Mouse (Mus musculus): ENCODE measurements at regions not wholly inside any gene's neighbourhood (a gene's known extent, or its start where the extent isn't known, plus 50 kb on each side); places are given as distances from the start of the nearest gene placed in this dataset.

DNA sequence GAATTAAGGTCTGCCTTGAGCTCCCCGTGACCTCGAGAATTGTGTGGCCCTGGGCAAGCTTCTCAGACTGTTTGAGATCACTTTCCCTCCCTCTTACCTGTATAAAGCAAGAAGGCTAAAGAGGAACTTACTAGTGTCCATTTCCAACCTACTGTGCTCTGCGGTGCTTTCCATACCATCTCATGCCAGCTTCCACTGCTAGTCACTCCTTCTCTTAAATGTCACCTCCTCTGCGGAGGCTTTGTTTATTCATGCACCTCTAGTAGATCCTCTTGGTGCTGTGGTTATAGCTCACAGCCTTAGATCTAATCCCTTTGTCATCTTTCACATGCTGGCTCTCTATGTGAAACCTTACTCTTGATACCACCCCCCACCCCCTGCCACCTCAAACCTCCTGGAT is 2310.3 kb upstream of the Lrrc6 start:
- DNase-seq (ENCODE audit: low read depth, low spot score), result no peak
- Histone ChIP-seq H3K27me3 (ENCODE audit: control insufficient read depth, insufficient read depth, low read length, poor library complexity, severe bottlenecking) (no peaks in the 10 kb centered on the region), H3K36me3 (ENCODE audit: control insufficient read depth, insufficient read depth, low read length, poor library complexity, severe bottlenecking) (no peaks in the 10 kb centered on the region)

DNA sequence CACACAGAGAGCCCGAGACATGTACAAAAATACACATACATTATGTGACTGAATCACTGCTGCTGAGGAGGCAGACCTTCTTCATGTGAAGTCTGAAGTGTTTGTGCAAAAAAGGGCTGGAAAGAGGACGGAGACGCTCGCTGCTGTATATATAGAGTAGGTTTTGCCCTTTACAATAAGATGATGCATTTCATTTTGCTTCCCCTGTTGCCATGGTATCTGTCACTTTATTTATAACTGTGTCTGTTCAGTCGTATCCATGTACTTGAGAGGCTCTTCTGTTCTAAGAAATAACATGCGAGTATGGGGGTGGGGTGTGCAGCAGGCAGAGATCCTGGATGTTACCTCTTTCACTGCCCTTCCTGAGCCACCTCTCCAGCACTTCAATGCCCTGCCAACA is 2309.9 kb upstream of the Lrrc6 start:
- H3K36me3 ChIP-seq (ENCODE audit: control insufficient read depth, insufficient read depth, low read length, poor library complexity, severe bottlenecking), result no peaks in the 10 kb centered on the region
- no peak for DNase-seq (ENCODE audit: low read depth, low spot score)
- no peaks in the 10 kb centered on the region for H3K27me3 ChIP-seq (ENCODE audit: control insufficient read depth, insufficient read depth, low read length, poor library complexity, severe bottlenecking)

DNA sequence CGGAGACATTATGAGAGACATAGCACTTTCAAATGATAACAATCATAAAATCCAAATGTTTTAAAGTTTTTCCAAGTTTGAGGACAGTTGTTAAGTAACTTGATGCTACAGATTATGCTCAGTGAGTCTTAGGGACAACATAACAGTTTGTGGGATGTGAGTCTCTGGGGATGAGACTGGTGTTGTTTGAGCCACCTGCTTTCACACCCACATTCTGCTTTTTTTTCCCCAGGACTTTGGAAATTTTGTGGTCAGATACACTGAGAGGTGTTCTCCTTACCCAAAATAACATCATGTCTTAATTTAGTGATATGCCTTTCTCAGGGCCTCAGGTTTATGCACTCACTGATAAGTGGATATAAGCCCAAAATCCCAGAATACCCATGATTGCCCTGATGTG is 2307.5 kb upstream of the Lrrc6 start:
- no peaks in the 10 kb centered on the region for H3K27me3 ChIP-seq (ENCODE audit: control insufficient read depth, insufficient read depth, low read length, poor library complexity, severe bottlenecking)
- DNase-seq (ENCODE audit: low read depth, low spot score), result no peak
- no peaks in the 10 kb centered on the region for H3K36me3 ChIP-seq (ENCODE audit: control insufficient read depth, insufficient read depth, low read length, poor library complexity, severe bottlenecking)

DNA sequence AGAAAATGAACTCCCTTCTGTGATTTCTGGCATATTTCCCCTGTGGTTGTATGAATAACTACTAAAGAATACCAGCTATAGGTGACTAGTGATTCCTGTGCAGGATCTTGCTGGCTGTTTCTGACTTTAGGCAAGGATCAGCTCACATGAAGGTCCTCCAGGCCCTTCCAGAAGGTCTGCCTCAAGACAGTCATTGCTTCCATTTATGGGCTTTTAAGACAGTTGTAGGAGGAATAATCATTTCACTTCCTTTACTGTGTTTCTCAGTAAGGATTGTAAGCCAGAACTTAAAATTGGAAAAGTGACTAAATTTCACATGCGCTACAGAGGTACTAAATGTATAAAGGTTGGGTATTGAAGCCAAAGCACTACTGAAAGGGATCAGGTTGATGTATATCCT is 2303.5 kb upstream of the Lrrc6 start:
- H3K27me3 ChIP-seq (ENCODE audit: control insufficient read depth, insufficient read depth, low read length, poor library complexity, severe bottlenecking), result no peaks in the 10 kb centered on the region
- DNase-seq (ENCODE audit: low read depth, low spot score), result no peak
- H3K36me3 ChIP-seq (ENCODE audit: control insufficient read depth, insufficient read depth, low read length, poor library complexity, severe bottlenecking), result no peaks in the 10 kb centered on the region

DNA sequence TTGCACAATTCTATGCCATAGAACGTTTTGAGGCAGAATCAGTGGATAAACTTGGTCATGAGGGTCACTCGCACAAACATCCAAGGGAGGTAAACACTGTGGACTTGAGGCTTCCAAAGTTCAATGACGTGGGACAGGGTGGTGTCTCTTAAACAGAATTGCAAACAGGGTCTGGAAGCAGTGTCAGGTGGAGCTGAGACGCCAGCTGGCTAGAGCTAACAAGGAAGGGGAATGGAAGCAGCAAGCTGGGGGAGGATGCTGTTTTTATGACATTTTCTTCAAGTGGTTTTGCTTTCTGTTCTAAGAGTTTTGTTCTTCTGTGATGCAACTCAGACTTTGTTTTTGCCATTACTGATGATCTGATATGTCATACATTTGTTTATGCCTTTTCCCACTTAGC is 2301.1 kb upstream of the Lrrc6 start:
- no peaks in the 10 kb centered on the region for H3K36me3 ChIP-seq (ENCODE audit: control insufficient read depth, insufficient read depth, low read length, poor library complexity, severe bottlenecking)
- DNase-seq (ENCODE audit: low read depth, low spot score), result no peak
- H3K27me3 ChIP-seq (ENCODE audit: control insufficient read depth, insufficient read depth, low read length, poor library complexity, severe bottlenecking), result no peaks in the 10 kb centered on the region

DNA sequence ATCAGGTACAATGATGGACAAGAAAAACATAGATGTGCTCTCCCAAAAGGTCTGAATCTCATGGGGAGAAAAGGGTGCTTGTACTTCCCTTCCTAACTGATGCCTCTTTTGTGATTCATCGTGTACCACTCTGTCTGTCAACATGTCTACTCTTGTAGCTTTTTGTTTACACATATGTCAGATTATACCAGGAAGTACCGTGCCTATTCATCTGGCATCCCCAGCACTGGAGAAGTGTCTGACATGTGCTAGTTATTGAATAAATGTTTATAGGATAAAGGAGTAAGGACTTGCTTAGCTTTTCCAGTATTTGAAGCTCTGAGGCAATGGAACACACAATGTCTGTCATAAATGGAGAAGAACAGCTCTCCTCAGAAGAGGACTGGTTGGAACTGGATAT is 2296.7 kb upstream of the Lrrc6 start:
- Histone ChIP-seq H3K27me3 (ENCODE audit: control insufficient read depth, insufficient read depth, low read length, poor library complexity, severe bottlenecking) (no peaks in the 10 kb centered on the region), H3K36me3 (ENCODE audit: control insufficient read depth, insufficient read depth, low read length, poor library complexity, severe bottlenecking) (no peaks in the 10 kb centered on the region)
- no peak for DNase-seq (ENCODE audit: low read depth, low spot score)

DNA sequence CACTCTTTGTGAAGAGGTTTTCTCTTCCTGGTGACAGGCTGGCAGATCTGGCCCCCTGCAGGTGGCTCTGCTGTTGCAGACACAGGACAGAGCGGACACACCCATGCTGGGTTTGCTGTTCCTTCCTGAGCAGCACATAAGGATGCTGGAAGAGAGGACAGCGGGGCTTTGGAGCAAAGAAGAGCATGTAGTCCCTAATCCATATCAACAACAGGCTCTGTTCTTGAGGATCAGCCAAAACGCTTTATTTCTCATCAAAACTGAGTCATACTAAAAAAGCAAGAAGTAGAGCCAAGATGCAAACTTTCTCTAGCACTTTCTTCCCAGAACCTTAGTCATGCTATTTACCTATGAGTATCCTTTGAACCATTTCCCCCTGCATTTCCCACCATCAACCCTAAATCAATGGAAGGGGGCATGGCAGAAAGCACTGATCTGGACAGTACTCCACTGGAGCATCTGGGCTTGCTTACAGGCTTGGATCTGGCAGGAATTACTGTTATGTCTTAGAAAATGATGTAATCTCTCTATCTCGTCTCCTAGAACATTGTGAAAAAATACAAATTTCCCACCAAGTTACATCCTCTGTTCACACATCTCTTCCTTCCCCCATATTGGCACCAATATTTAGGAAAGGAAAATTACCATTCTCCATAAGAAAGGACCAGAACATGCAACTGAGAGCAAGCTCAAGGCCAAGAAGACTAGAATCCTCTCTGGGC is 2294.7 kb upstream of the Lrrc6 start:
- no peak for DNase-seq (ENCODE audit: low read depth, low spot score)
- Histone ChIP-seq H3K36me3 (ENCODE audit: control insufficient read depth, insufficient read depth, low read length, poor library complexity, severe bottlenecking) (no peaks in the 10 kb centered on the region), H3K27me3 (ENCODE audit: control insufficient read depth, insufficient read depth, low read length, poor library complexity, severe bottlenecking) (no peaks in the 10 kb centered on the region)

DNA sequence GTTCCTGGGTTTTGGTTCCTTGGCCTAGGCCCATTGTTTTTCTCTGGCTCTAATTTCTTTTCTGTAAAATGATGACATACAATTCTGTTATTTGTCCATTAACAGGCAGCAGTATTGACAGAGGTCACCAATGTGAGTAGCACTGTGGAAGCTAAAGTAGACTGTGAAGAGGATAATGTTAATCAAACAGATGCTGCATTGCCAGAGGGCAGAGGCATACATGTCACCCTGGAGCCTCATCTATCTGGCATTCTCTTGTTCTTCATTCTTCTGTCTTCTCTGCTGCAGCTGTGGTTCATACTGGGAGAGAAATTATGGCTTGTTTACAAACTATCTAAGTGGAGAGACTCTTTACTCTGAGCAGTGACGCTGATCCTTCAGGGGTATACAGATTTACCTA is 2259.2 kb upstream of the Lrrc6 start:
- no peaks in the 10 kb centered on the region for H3K36me3 ChIP-seq (ENCODE audit: control insufficient read depth, insufficient read depth, low read length, poor library complexity, severe bottlenecking)
- DNase-seq (ENCODE audit: low read depth, low spot score), result no peak
- H3K27me3 ChIP-seq (ENCODE audit: control insufficient read depth, insufficient read depth, low read length, poor library complexity, severe bottlenecking), result no peaks in the 10 kb centered on the region

DNA sequence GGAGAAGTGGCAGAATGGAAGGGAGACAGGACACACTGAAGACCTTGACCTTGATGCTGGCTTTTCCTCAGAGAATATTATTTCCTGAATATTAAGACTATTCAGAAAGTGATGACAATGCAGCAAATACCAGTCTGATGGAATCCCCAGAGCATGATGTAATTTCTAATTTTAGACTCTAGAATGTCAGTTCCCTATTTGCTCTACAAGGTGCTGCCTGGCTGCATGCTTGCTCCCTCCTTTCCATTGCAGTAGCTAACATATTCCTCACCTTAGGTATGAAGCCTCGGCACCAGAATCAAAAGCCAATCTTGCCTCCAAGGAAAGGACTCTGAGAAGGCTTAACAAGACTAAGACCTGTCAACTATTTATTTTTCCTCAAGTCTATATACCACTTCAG is 2254.5 kb upstream of the Lrrc6 start:
- H3K27me3 ChIP-seq (ENCODE audit: control insufficient read depth, insufficient read depth, low read length, poor library complexity, severe bottlenecking), result no peaks in the 10 kb centered on the region
- no peaks in the 10 kb centered on the region for H3K36me3 ChIP-seq (ENCODE audit: control insufficient read depth, insufficient read depth, low read length, poor library complexity, severe bottlenecking)
- no peak for DNase-seq (ENCODE audit: low read depth, low spot score)

DNA sequence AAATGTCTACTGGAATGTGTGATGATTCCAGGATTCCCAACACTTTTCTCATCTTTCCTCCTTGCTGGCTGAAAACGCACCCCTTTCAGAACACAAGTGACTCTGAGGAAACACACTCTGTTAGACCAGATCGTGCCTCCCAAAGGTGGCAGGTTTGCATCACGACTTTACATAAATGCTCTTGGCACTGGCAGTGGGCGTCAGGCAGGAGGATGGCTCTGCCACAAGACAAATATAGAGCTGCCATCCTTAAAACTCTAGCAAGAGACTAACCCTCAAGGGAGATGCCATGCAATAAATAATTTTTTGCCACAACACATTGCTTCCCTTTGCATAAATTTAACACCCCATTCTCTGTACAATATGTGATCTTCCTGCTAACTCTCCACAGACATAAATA is 2254.1 kb upstream of the Lrrc6 start:
- no peak for DNase-seq (ENCODE audit: low read depth, low spot score)
- H3K36me3 ChIP-seq (ENCODE audit: control insufficient read depth, insufficient read depth, low read length, poor library complexity, severe bottlenecking), result no peaks in the 10 kb centered on the region
- no peaks in the 10 kb centered on the region for H3K27me3 ChIP-seq (ENCODE audit: control insufficient read depth, insufficient read depth, low read length, poor library complexity, severe bottlenecking)

DNA sequence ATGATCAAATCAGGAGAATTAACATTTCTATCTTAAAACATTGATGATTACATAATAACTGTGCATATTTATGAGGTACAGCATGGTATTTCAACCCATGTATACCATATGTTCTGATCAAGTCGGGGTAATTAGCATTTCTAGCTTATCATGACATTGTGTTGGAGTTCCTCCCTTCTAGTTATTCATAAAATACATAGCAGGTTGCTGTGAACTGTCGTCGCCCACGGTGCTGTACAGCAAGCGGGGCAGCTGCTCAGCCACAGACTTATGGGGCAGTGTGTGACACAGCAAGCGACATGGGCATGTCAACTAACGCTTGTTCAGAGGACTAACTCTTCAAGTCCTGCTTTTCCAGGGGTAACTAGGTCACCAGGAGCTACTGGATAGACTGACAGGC is 2238.6 kb upstream of the Lrrc6 start:
- Histone ChIP-seq H3K36me3 (ENCODE audit: control insufficient read depth, insufficient read depth, low read length, poor library complexity, severe bottlenecking) (no peaks in the 10 kb centered on the region), H3K27me3 (ENCODE audit: control insufficient read depth, insufficient read depth, low read length, poor library complexity, severe bottlenecking) (no peaks in the 10 kb centered on the region)
- DNase-seq (ENCODE audit: low read depth, low spot score), result no peak

DNA sequence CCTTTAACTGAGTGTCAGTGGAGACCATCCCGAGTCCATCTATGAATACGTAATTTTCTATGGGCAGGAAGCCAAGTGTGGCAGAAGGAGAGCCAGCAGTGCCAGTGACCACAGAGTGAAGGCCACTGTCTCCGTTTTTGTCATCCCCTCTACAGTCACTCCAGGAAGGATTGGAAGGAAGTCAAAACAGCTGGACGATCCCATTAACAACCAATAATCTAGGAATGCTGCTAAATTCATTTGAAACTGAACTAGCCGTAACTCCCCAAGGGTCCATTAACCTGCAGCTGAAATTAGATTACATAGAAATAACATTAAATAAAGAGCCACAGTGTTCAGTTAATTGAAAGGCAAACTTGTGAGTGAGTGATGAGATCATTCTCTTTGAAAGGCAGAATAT is 2220.5 kb upstream of the Lrrc6 start:
- DNase-seq (ENCODE audit: low read depth, low spot score), result no peak
- H3K27me3 ChIP-seq (ENCODE audit: control insufficient read depth, insufficient read depth, low read length, poor library complexity, severe bottlenecking), result no peaks in the 10 kb centered on the region
- H3K36me3 ChIP-seq (ENCODE audit: control insufficient read depth, insufficient read depth, low read length, poor library complexity, severe bottlenecking), result no peaks in the 10 kb centered on the region

DNA sequence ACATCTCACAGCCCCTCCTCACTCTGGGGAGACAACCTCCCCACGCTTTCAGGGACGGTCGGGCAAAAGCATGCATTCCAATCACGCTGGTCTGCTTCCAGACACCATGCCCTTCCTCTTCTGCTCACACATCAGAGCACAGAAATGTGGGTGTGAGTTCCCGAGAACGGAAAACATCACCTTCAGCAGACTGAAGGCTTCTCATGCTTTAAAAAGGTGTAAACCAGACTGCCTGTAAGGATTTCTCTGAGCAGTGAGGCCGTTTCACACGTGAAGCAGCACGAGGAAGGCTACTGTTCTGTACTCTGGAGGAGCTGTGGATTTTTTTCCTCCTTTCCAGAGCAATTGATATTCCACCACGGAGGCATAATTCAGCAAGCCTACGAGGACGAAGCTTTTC is 2218.8 kb upstream of the Lrrc6 start:
- H3K36me3 ChIP-seq (ENCODE audit: control insufficient read depth, insufficient read depth, low read length, poor library complexity, severe bottlenecking), result no peaks in the 10 kb centered on the region
- H3K27me3 ChIP-seq (ENCODE audit: control insufficient read depth, insufficient read depth, low read length, poor library complexity, severe bottlenecking), result no peaks in the 10 kb centered on the region
- no peak for DNase-seq (ENCODE audit: low read depth, low spot score)

DNA sequence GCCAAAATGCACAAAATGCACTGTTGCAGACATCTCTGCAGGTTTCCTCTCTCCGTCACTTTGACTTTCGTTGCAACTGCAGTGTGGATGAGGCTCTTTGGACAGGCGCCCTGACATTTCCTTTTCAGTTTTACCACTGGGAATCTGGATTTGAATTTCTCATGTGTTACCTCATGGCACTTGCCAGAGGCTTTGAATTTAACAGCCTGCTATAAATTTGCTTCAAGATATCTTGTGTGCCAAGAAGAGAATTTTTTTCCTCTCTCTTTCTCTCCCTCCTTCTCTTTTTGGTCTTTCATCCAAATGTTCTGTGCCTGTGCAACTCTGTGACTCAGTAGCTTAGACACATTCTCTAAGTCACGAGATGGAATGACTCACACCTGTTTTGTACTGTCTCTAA is 2213.6 kb upstream of the Lrrc6 start:
- no peaks in the 10 kb centered on the region for H3K36me3 ChIP-seq (ENCODE audit: control insufficient read depth, insufficient read depth, low read length, poor library complexity, severe bottlenecking)
- H3K27me3 ChIP-seq (ENCODE audit: control insufficient read depth, insufficient read depth, low read length, poor library complexity, severe bottlenecking), result no peaks in the 10 kb centered on the region
- DNase-seq (ENCODE audit: low read depth, low spot score), result no peak

DNA sequence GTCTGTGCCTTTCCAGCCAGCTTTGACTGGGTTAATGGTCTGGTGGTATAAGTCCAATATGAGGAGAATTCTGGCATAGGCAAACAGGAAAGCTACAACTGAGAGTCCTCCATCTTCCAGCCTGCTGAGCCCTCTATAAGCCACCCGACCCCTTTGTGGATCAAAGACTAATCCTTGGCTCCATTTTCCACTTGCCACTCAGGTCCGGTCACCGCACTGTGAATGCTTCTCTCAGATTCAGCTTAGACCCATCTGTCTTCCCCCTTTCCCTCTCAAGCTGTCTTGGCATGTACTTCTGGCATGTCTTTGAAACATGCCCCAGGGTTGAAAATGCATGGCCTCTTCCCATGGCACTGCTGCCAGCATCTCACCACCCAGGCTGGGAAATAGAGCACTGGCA is 2206.6 kb upstream of the Lrrc6 start:
- DNase-seq (ENCODE audit: low read depth, low spot score), result no peak
- Histone ChIP-seq H3K27me3 (ENCODE audit: control insufficient read depth, insufficient read depth, low read length, poor library complexity, severe bottlenecking) (no peaks in the 10 kb centered on the region), H3K36me3 (ENCODE audit: control insufficient read depth, insufficient read depth, low read length, poor library complexity, severe bottlenecking) (no peaks in the 10 kb centered on the region)

DNA sequence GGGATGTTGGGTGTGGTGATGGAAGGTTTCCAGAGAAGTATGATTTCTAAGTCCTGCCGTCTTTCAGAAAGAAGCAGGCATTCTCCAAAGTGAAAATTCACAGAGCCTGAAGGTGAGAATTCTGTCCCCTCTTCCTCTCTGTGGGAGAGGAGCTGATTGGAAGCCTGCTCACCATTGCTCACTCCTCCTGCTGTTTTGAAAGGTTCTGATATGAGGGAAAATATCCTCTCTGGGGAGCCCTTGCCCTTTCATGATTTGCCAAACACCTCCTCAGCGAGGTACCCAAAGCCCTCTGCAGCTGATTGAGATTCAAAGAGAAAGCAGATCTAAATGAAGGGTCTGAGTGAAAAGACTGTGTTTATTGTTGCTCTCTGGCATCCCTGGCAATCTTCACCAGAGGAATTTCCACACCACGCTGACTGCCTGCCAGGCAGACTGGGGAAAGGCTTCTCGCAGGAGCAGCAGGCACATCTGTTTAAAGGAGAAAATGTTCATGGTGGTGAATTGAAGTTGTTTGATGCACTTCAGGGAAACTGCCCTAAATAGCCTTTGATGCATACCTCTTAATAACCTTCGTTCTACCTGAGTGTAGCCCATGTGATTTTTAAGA is 2194.4 kb upstream of the Lrrc6 start:
- Histone ChIP-seq H3K36me3 (ENCODE audit: control insufficient read depth, insufficient read depth, low read length, poor library complexity, severe bottlenecking) (no peaks in the 10 kb centered on the region), H3K27me3 (ENCODE audit: control insufficient read depth, insufficient read depth, low read length, poor library complexity, severe bottlenecking) (no peaks in the 10 kb centered on the region)
- DNase-seq (ENCODE audit: low read depth, low spot score), result no peak
